Mouse (Mus musculus) stomach, adult 2 months (tissue): ENCODE results near the gene Coch. TPM values are rescaled to one million over a fixed set of nuclear protein-coding genes. Genes with fewer than 3 reads are reported as not detected.

ENCODE experiments used
- polyA plus RNA-seq: library from polyadenylated mRNA; depleted of rRNA; stranded (reverse); fragments of >200 nt; gene quantifications from 2 replicates; pipeline ENCODE4 v1.2.3, GENCODE M21; 2012; rRNA removed

The Coch gene
- polyA plus RNA-seq, result not detected in 2 replicates

GRCm38 (mm10) chr12:51593229-51594029, at the start of gene Coch:
Gene Coch, plus strand, starts transcription at chr12:51593341.

Other genes starting within 250 kb of the Coch start
- 0.03 and 0.10 TPM in 2 replicates for gene G2e3, start 245.3 kb upstream of the Coch start, polyA plus RNA-seq
- gene Scfd1, start 215.8 kb upstream of the Coch start, polyA plus RNA-seq, result 0.88 and 0.91 TPM in 2 replicates
- 1.4 and 2.9 TPM in 2 replicates for gene Ap4s1, start 97.7 kb downstream of the Coch start, polyA plus RNA-seq
- 6.2 and 6.4 TPM in 2 replicates for gene Strn3, start 98.6 kb downstream of the Coch start, polyA plus RNA-seq
- gene Hectd1, start 236.2 kb downstream of the Coch start, polyA plus RNA-seq, result 2.5 and 4.2 TPM in 2 replicates